Comparison of ENCODE assay signal across 8 mouse cellular contexts in genomic region chr1:178468280-178468679, GRCm38 (mm10).
DNase-seq lines count a peak whose midpoint lies in the region; ATAC-seq lines count a peak whose summit lies in the region.

No protein-coding gene starts in this region.

- intact Hi-C loops in left cerebral cortex, postnatal 14 days (cut with DNase I): loop anchor here (5.0 to 10.0 kb wide), 2 partner anchors 523 to 1009 kb away; no protein-coding TSS in a partner anchor
- intact Hi-C loops in left cerebral cortex, postnatal 4 days (cut with DNase I): loop anchor here (10.0 kb wide), 1 partner anchor 523 kb away; no protein-coding TSS in a partner anchor

- no peak for ATAC-seq in cerebellum, adult (ENCODE audit: insufficient number of reproducible peaks, low FRiP score, low TSS enrichment)

- DNase-seq in cerebellum, postnatal 10 days: peak; percentile 45 to 84
- peak; percentile 61 to 75 for DNase-seq in left cerebral cortex, postnatal 14 days (ENCODE audit: low spot score in 2 of 2)
- no peak for DNase-seq in left cerebral cortex, postnatal 4 days
- peak; percentile 3 for DNase-seq in T-cell, adult 2 months (ENCODE audit: low spot score)
- DNase-seq in lung, postnatal 25 days (ENCODE audit: low spot score): peak; percentile 17
- DNase-seq in frontal cortex, postnatal 36 days (ENCODE audit: low spot score in 2 of 2): no peak
- no peak for DNase-seq in natural killer cell, adult 2 months (ENCODE audit: low spot score in 2 of 2)

Comparison
In these comparisons a context has a peak if more than half of its experiments do, and no peak if none do; other contexts are left out.
1. DNase-seq: peak in cerebellum, postnatal 10 days (2 of 2), left cerebral cortex, postnatal 14 days (2 of 2), T-cell, adult 2 months (single experiment) and lung, postnatal 25 days (single experiment); none in left cerebral cortex, postnatal 4 days (single experiment), frontal cortex, postnatal 36 days (0 of 2) and natural killer cell, adult 2 months (0 of 2).